Mouse (Mus musculus) forebrain, postnatal 0 days (tissue): ENCODE results near the gene Rsc1a1. TPM values are rescaled to one million over a fixed set of nuclear protein-coding genes. Genes with fewer than 3 reads are reported as not detected.

Experiments
- ATAC-seq: fragments of 200-750 bp; cut with Nextera tagmentation; 2 replicates; pipeline ENCODE4 v1.8.0; 2017; ENCODE audit warnings: mild to moderate bottlenecking, moderate library complexity
- DNase-seq: peaks from one replicate; pipeline ENCODE4 v3.0.0-alpha.2; 2015
- H3K27ac ChIP-seq: fragments of 300-500 bp; sonication (generic); 2 replicates; pipeline ENCODE4 v1.5.1; 2014; ENCODE audit warnings: low read depth, mild to moderate bottlenecking, antibody characterized with exemption, low read length, moderate library complexity, mixed read lengths
- H3K27me3 ChIP-seq: fragments of 300-500 bp; sonication (generic); 2 replicates; pipeline ENCODE4 v1.6.1; 2014; ENCODE audit warnings: mild to moderate bottlenecking, low read length, mixed read lengths; ENCODE audit not compliant: insufficient read depth
- H3K36me3 ChIP-seq: fragments of 300-500 bp; sonication (generic); 2 replicates; pipeline ENCODE4 v1.6.1; 2014; ENCODE audit warnings: mild to moderate bottlenecking, moderate library complexity; ENCODE audit not compliant: insufficient read depth
- H3K4me1 ChIP-seq: fragments of 300-500 bp; sonication (generic); 2 replicates; pipeline ENCODE4 v1.6.1; 2014; ENCODE audit warnings: antibody characterized with exemption; ENCODE audit not compliant: insufficient read depth
- H3K4me2 ChIP-seq: fragments of 300-500 bp; sonication (generic); 2 replicates; pipeline ENCODE4 v1.6.1; 2014; ENCODE audit warnings: low read depth, mild to moderate bottlenecking, moderate library complexity
- H3K4me3 ChIP-seq: fragments of 300-500 bp; sonication (generic); 2 replicates; pipeline ENCODE4 v1.5.1; 2014; ENCODE audit warnings: low read depth, low read length, mixed read lengths
- H3K9ac ChIP-seq: fragments of 300-500 bp; sonication (generic); 2 replicates; pipeline ENCODE4 v1.6.1; 2014; ENCODE audit warnings: mild to moderate bottlenecking
- H3K9me3 ChIP-seq: fragments of 300-500 bp; sonication (generic); 2 replicates; pipeline ENCODE4 v1.6.1; 2016; ENCODE audit warnings: low read length
- CTCF ChIP-seq: sonication (generic); IDR thresholded peaks from 2 replicates; pipeline ENCODE4 v1.5.1; 2016; ENCODE audit warnings: antibody characterized with exemption, control low read depth, low read depth
- WGBS: fragments of 180-500 bp; shearing (Covaris S2); extraction: QIAGEN DNeasy Blood & Tissue Kit; methylation state at CpG from one replicate; pipeline ENCODE4 v1.1.7; 2014; 5-methylcytosine and 5-hydroxymethylcytosine counted together
- polyA plus RNA-seq: library from polyadenylated mRNA; unstranded; fragments of >200 nt; fragmentation: Nextera tagmentation; extraction: Ambion mirVana; gene quantifications from 2 replicates; pipeline ENCODE4 v1.2.1, GENCODE M21; 2015
- total RNA-seq: library from RNA; depleted of rRNA; stranded (reverse); fragments of >200 nt; gene quantifications from 2 replicates; pipeline ENCODE4 v1.2.3, GENCODE M21; 2014; rRNA removed

The Rsc1a1 gene
- total RNA-seq (3.1 and 4.8 TPM in 2 replicates), polyA plus RNA-seq (0.36 and 0.53 TPM in 2 replicates)

DNA sequence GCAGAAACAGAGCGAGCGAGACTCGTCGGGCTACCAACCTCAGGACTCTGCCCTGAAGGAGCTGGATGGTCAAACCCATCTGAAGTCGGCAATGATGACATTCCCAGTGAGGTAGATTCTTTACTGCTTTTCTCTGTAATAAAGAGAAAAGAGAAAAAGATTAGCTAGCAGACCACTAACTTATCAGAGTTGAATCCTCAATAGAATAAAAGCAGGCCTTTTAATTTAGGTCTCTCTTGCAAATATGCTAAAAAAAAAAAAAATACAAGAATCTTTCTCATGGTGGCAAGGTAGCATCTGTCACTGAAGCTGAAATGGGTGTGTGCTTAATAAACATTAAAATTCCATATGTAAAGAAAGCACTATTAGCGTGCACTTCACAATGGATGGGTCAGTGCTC is at the start of gene Rsc1a1:
Gene Rsc1a1 (minus strand): TSS at position 101 of the 400 bp plus-strand sequence.
- Histone ChIP-seq H3K4me3 (no peak within 1 kb of the TSS), H3K27me3 (no peaks in the 10 kb centered on the region), H3K27ac (no peak within 1 kb of the TSS), H3K36me3 (peaks cover 29% of the 10 kb centered on the region), H3K9ac (no peak within 1 kb of the TSS), H3K4me2 (no peak within 1 kb of the TSS), H3K4me1 (no peaks in the 10 kb centered on the region), H3K9me3 (no peaks in the 10 kb centered on the region)
- no peak for TF ChIP-seq CTCF
- 94% methylated on average over 6 of the region's 6 CpGs for WGBS
- DNase-seq = no peak
- no peak for ATAC-seq

- Histone ChIP-seq H3K27ac (no peak overlapping the region), H3K27me3 (no peaks in the 10 kb centered on the region; the same call in 1 of the 2 replicates), H3K9ac (peak overlapping the region; percentile 51), H3K4me2 (peak overlapping the region; percentile 69), H3K9me3 (no peaks in the 10 kb centered on the region), H3K4me3 (peak overlapping the region; percentile 39), H3K36me3 (no peaks in the 10 kb centered on the region), H3K4me1 (no peaks in the 10 kb centered on the region)
- 23% methylated on average over 9 of the region's 9 CpGs for WGBS
- ATAC-seq = no peak
- no peak for DNase-seq
- TF ChIP-seq CTCF = no peak
Observed at GRCm38 (mm10) chr4:141735206-141735560, 49.8 kb upstream of the Rsc1a1 start.

DNA sequence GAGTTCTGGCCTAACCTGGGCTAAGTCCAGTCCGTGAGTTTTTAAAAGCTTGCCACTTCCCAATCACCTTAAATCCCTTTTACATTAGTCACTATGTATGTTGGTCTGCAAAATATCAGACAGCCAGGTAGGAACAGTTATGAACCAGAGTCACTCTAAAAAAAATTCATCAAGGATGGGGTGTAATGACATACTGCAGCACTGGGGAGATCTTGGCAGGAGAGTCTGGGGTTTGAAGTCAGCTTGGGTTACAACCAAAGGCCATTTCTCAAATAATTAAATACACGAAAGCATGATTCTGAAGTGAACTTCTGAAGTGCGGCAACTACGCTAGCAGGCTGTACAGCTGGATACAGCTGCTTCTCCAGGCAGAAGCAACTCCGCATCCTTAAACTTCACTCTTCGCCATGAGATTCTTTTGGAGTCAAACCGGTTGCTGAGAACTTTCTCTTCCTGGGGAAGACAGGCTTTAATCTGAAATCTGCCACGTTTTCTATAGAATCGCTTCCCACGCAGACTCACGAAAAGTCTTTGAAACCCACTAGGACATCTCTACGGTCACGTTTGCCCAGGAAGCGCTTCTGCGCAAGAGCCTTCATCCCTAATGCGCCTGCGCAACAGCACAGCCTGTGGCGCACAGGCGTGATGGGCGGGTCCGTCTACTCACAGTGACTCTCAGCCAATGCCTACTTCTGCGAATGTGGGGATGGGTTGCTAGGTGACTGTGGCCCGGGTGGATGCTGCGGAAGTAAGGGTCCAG is 49.2 kb upstream of the Rsc1a1 start:
- 8% methylated on average over 24 of the region's 24 CpGs for WGBS
- DNase-seq (peak; percentile 95), ATAC-seq (peak; percentile 100)
- Histone ChIP-seq H3K36me3 (no peaks in the 10 kb centered on the region), H3K9me3 (no peaks in the 10 kb centered on the region), H3K9ac (peak overlapping the region; percentile 51), H3K4me1 (no peaks in the 10 kb centered on the region), H3K4me3 (peak overlapping the region; percentile 39), H3K4me2 (peak overlapping the region; percentile 69), H3K27me3 (no peaks in the 10 kb centered on the region; the same call in 1 of the 2 replicates), H3K27ac (no peak overlapping the region)
- no peak for TF ChIP-seq CTCF

- H3K9me3 ChIP-seq = no peaks in the 10 kb centered on the region
- no peak for ATAC-seq
- H3K4me3 ChIP-seq = no peak overlapping the region
- no peak for TF ChIP-seq CTCF
- 85% methylated on average over 5 of the region's 5 CpGs for WGBS
- H3K36me3 ChIP-seq = no peaks in the 10 kb centered on the region
- H3K9ac ChIP-seq = no peak overlapping the region
- no peaks in the 10 kb centered on the region for H3K4me1 ChIP-seq
- H3K27ac ChIP-seq = no peak overlapping the region
- H3K27me3 ChIP-seq = no peaks in the 10 kb centered on the region; the same call in 1 of the 2 replicates
- no peak overlapping the region for H3K4me2 ChIP-seq
- DNase-seq = no peak
Observed at GRCm38 (mm10) chr4:141731766-141732165, 46.4 kb upstream of the Rsc1a1 start.

DNA sequence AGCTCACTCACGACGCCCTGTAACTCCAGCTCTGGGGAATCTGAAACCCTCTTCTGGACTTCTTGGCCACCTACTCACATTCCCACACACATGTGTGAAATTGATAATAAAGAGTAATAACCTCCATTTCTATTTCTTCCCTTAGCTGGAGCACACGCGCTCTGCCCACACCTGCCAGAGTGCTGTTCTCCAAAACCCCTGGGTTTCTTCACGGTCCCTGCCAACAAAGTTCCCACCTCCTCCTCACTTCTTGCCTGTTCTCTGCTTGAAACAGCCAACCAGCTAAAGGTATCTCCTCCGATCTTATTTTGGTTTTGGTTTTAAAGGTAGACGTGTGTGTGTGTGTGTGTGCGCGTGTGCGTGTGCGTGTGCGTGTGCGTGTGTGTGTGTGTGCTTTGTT is 45.0 kb upstream of the Rsc1a1 start:
- Histone ChIP-seq H3K4me1 (no peaks in the 10 kb centered on the region), H3K4me2 (no peak overlapping the region), H3K36me3 (no peaks in the 10 kb centered on the region), H3K9me3 (no peaks in the 10 kb centered on the region), H3K27me3 (no peaks in the 10 kb centered on the region; the same call in 1 of the 2 replicates), H3K27ac (no peak overlapping the region), H3K9ac (no peak overlapping the region), H3K4me3 (no peak overlapping the region)
- ATAC-seq (no peak), DNase-seq (no peak)
- 87% methylated on average over 13 of the region's 13 CpGs for WGBS
- TF ChIP-seq CTCF = no peak

- no peak overlapping the region for H3K4me2 ChIP-seq
- TF ChIP-seq CTCF = no peak
- no peak overlapping the region for H3K27ac ChIP-seq
- ATAC-seq (no peak), DNase-seq (no peak)
- no peak overlapping the region for H3K4me3 ChIP-seq
- WGBS = 69% methylated on average over 3 of the region's 3 CpGs
- no peak overlapping the region for H3K9ac ChIP-seq
- no peaks in the 10 kb centered on the region for H3K4me1 ChIP-seq
- H3K27me3 ChIP-seq = no peaks in the 10 kb centered on the region; the same call in 1 of the 2 replicates
- no peaks in the 10 kb centered on the region for H3K36me3 ChIP-seq
- H3K9me3 ChIP-seq = no peaks in the 10 kb centered on the region
Observed at GRCm38 (mm10) chr4:141729266-141729665, 43.9 kb upstream of the Rsc1a1 start.

DNA sequence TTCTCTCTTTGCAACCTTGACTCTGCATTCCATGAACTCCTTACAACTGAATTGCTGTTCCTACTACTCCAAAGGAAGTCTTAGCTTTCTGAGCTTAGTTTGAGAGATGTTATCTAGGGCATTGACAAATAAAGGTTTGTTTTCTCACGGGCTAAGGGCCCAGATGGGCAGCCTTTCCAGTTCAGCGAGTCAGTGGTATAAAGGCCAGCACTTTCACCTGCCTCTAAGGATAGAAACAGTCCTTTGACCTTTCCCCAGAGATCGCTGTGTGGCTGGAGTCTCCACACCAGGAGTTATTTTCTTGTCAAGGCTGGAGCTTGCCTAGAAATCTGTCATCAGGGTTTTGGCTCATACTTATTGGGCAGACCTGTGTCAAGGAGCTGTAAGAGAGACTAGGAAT is 40.3 kb upstream of the Rsc1a1 start:
- DNase-seq (no peak), ATAC-seq (no peak)
- Histone ChIP-seq H3K4me2 (no peak overlapping the region), H3K4me1 (peaks cover 9% of the 10 kb centered on the region), H3K4me3 (no peak overlapping the region), H3K9me3 (no peaks in the 10 kb centered on the region), H3K36me3 (no peaks in the 10 kb centered on the region), H3K27ac (no peak overlapping the region), H3K27me3 (no peaks in the 10 kb centered on the region), H3K9ac (no peak overlapping the region)
- no peak for TF ChIP-seq CTCF
- 62% methylated on average over 3 of the region's 3 CpGs for WGBS
